Mouse (Mus musculus): Measurements from ENCODE around the gene Pus3. TPM values are rescaled to one million over a fixed set of nuclear protein-coding genes. Genes with fewer than 3 reads are reported as not detected.
A peak's percentile ranks its signal among the peaks of the same experiment; 100 is the strongest.

The Pus3 gene
- polyA plus RNA-seq, 1 experiment from 2014 or later: 20.9 TPM

- Histone ChIP-seq H3K27me3 (ENCODE audit: control insufficient read depth, insufficient read depth, low read length) (no peaks in the 10 kb centered on the region), H3K36me3 (ENCODE audit: control insufficient read depth, insufficient read depth, low read length) (no peaks in the 10 kb centered on the region), H3K9ac (ENCODE audit: low read length) (no peak overlapping the region), H3K4me1 (ENCODE audit: control insufficient read depth, insufficient read depth, low read length) (no peaks in the 10 kb centered on the region), H3K4me3 (ENCODE audit: low read depth, low read length) (no peak overlapping the region), H3K9me3 (ENCODE audit: control insufficient read depth, low read length) (no peaks in the 10 kb centered on the region), H3K4me2 (ENCODE audit: low read depth) (no peak overlapping the region), H3K27ac (ENCODE audit: low read depth, low read length) (no peak overlapping the region)
- peak; percentile 85 for DNase-seq (ENCODE audit: low spot score)
- peak; percentile 56 for ATAC-seq (ENCODE audit: insufficient read depth, low FRiP score, low TSS enrichment)
- 9% methylated on average over 6 of the region's 6 CpGs for WGBS
These were observed 16.9 kb upstream of the Pus3 start for GRCm38 (mm10) chr9:35541488-35541887.

- Histone ChIP-seq H3K9me3 (ENCODE audit: control insufficient read depth, low read length) (no peaks in the 10 kb centered on the region), H3K4me3 (ENCODE audit: low read depth, low read length) (no peak overlapping the region), H3K27me3 (ENCODE audit: control insufficient read depth, insufficient read depth, low read length) (no peaks in the 10 kb centered on the region), H3K27ac (ENCODE audit: low read depth, low read length) (no peak overlapping the region), H3K4me1 (ENCODE audit: control insufficient read depth, insufficient read depth, low read length) (no peaks in the 10 kb centered on the region), H3K36me3 (ENCODE audit: control insufficient read depth, insufficient read depth, low read length) (no peaks in the 10 kb centered on the region), H3K9ac (ENCODE audit: low read length) (no peak overlapping the region), H3K4me2 (ENCODE audit: low read depth) (no peak overlapping the region)
- ATAC-seq (ENCODE audit: insufficient read depth, low FRiP score, low TSS enrichment) (no peak), DNase-seq (ENCODE audit: low spot score) (no peak)
- WGBS: 75% methylated on average over 6 of the region's 6 CpGs
These were observed 16.5 kb upstream of the Pus3 start for GRCm38 (mm10) chr9:35541941-35542340.

- Histone ChIP-seq H3K4me3 (ENCODE audit: low read depth, low read length) (no peak overlapping the region), H3K9ac (ENCODE audit: low read length) (no peak overlapping the region), H3K27ac (ENCODE audit: low read depth, low read length) (no peak overlapping the region), H3K4me2 (ENCODE audit: low read depth) (no peak overlapping the region), H3K36me3 (ENCODE audit: control insufficient read depth, insufficient read depth, low read length) (no peaks in the 10 kb centered on the region), H3K4me1 (ENCODE audit: control insufficient read depth, insufficient read depth, low read length) (no peaks in the 10 kb centered on the region), H3K9me3 (ENCODE audit: control insufficient read depth, low read length) (no peaks in the 10 kb centered on the region), H3K27me3 (ENCODE audit: control insufficient read depth, insufficient read depth, low read length) (no peaks in the 10 kb centered on the region)
- ATAC-seq (ENCODE audit: insufficient read depth, low FRiP score, low TSS enrichment): no peak
- 81% methylated on average over 14 of the region's 14 CpGs for WGBS
- DNase-seq (ENCODE audit: low spot score): no peak
These were observed 15.1 kb upstream of the Pus3 start for GRCm38 (mm10) chr9:35543099-35543860.

- Histone ChIP-seq H3K4me3 (ENCODE audit: low read depth, low read length) (no peak overlapping the region), H3K4me1 (ENCODE audit: control insufficient read depth, insufficient read depth, low read length) (no peaks in the 10 kb centered on the region), H3K27ac (ENCODE audit: low read depth, low read length) (no peak overlapping the region), H3K9me3 (ENCODE audit: control insufficient read depth, low read length) (no peaks in the 10 kb centered on the region), H3K4me2 (ENCODE audit: low read depth) (no peak overlapping the region), H3K27me3 (ENCODE audit: control insufficient read depth, insufficient read depth, low read length) (no peaks in the 10 kb centered on the region), H3K9ac (ENCODE audit: low read length) (no peak overlapping the region), H3K36me3 (ENCODE audit: control insufficient read depth, insufficient read depth, low read length) (no peaks in the 10 kb centered on the region)
- WGBS: 21% methylated on average over 2 of the region's 2 CpGs
- 0 out of 2 replicates have a peak, but pooled peaks have one; percentile 42 for ATAC-seq (ENCODE audit: insufficient read depth, low FRiP score, low TSS enrichment)
- no peak for DNase-seq (ENCODE audit: low spot score)
These were observed 13.7 kb upstream of the Pus3 start for GRCm38 (mm10) chr9:35544666-35545065.

GRCm38 (mm10) chr9:35545704-35546103, 12.7 kb upstream of the Pus3 start:
- no peak for ATAC-seq (ENCODE audit: insufficient read depth, low FRiP score, low TSS enrichment)
- WGBS: 74% methylated on average over 12 of the region's 12 CpGs

GRCm38 (mm10) chr9:35546745-35547144, 11.7 kb upstream of the Pus3 start:
- Histone ChIP-seq H3K36me3 (ENCODE audit: control insufficient read depth, insufficient read depth, low read length) (no peaks in the 10 kb centered on the region), H3K9me3 (ENCODE audit: control insufficient read depth, low read length) (no peaks in the 10 kb centered on the region), H3K4me2 (ENCODE audit: low read depth) (no peak overlapping the region), H3K4me1 (ENCODE audit: control insufficient read depth, insufficient read depth, low read length) (no peaks in the 10 kb centered on the region), H3K27me3 (ENCODE audit: control insufficient read depth, insufficient read depth, low read length) (no peaks in the 10 kb centered on the region), H3K27ac (ENCODE audit: low read depth, low read length) (no peak overlapping the region), H3K9ac (ENCODE audit: low read length) (no peak overlapping the region), H3K4me3 (ENCODE audit: low read depth, low read length) (no peak overlapping the region)
- ATAC-seq (ENCODE audit: insufficient read depth, low FRiP score, low TSS enrichment): no peak
- 88% methylated on average over 9 of the region's 9 CpGs for WGBS
- DNase-seq (ENCODE audit: low spot score): no peak

More at GRCm38 (mm10) chr9:35545704-35546103, 12.7 kb upstream of the Pus3 start:
- Histone ChIP-seq H3K9me3 (ENCODE audit: control insufficient read depth, low read length) (no peaks in the 10 kb centered on the region), H3K4me2 (ENCODE audit: low read depth) (no peak overlapping the region), H3K27ac (ENCODE audit: low read depth, low read length) (no peak overlapping the region), H3K27me3 (ENCODE audit: control insufficient read depth, insufficient read depth, low read length) (no peaks in the 10 kb centered on the region), H3K36me3 (ENCODE audit: control insufficient read depth, insufficient read depth, low read length) (no peaks in the 10 kb centered on the region), H3K4me3 (ENCODE audit: low read depth, low read length) (no peak overlapping the region), H3K9ac (ENCODE audit: low read length) (no peak overlapping the region), H3K4me1 (ENCODE audit: control insufficient read depth, insufficient read depth, low read length) (no peaks in the 10 kb centered on the region)
- no peak for DNase-seq (ENCODE audit: low spot score)

GRCm38 (mm10) chr9:35548455-35548854, 9.9 kb upstream of the Pus3 start:
- H3K4me3 ChIP-seq (ENCODE audit: low read depth, low read length): no peak overlapping the region
- ATAC-seq (ENCODE audit: insufficient read depth, low FRiP score, low TSS enrichment) (no peak), DNase-seq (ENCODE audit: low spot score) (no peak)
- no peaks in the 10 kb centered on the region for H3K9me3 ChIP-seq (ENCODE audit: control insufficient read depth, low read length)
- WGBS: 83% methylated on average over 9 of the region's 9 CpGs
- H3K4me2 ChIP-seq (ENCODE audit: low read depth): no peak overlapping the region
- no peaks in the 10 kb centered on the region for H3K27me3 ChIP-seq (ENCODE audit: control insufficient read depth, insufficient read depth, low read length)
- H3K27ac ChIP-seq (ENCODE audit: low read depth, low read length): no peak overlapping the region
- no peaks in the 10 kb centered on the region for H3K36me3 ChIP-seq (ENCODE audit: control insufficient read depth, insufficient read depth, low read length)
- no peaks in the 10 kb centered on the region for H3K4me1 ChIP-seq (ENCODE audit: control insufficient read depth, insufficient read depth, low read length)
- H3K9ac ChIP-seq (ENCODE audit: low read length): no peak overlapping the region

GRCm38 (mm10) chr9:35556494-35557102, 1.8 kb upstream of the Pus3 start:
- Histone ChIP-seq H3K9me3 (ENCODE audit: control insufficient read depth, low read length) (no peaks in the 10 kb centered on the region), H3K4me3 (ENCODE audit: low read depth, low read length) (no peak overlapping the region), H3K9ac (ENCODE audit: low read length) (no peak overlapping the region), H3K4me2 (ENCODE audit: low read depth) (no peak overlapping the region), H3K4me1 (ENCODE audit: control insufficient read depth, insufficient read depth, low read length) (no peaks in the 10 kb centered on the region), H3K27me3 (ENCODE audit: control insufficient read depth, insufficient read depth, low read length) (no peaks in the 10 kb centered on the region), H3K27ac (ENCODE audit: low read depth, low read length) (no peak overlapping the region), H3K36me3 (ENCODE audit: control insufficient read depth, insufficient read depth, low read length) (no peaks in the 10 kb centered on the region)
- DNase-seq (ENCODE audit: low spot score) (no peak), ATAC-seq (ENCODE audit: insufficient read depth, low FRiP score, low TSS enrichment) (no peak)
- 88% methylated on average over 12 of the region's 12 CpGs for WGBS

Measured in neural tube, embryonic 11.5 days (tissue).